Mouse (Mus musculus) heart, embryonic 12.5 days (tissue): ENCODE results near the gene Sept9. TPM values are rescaled to one million over a fixed set of nuclear protein-coding genes. Genes with fewer than 3 reads are reported as not detected.

Experiments
- ATAC-seq: fragments of 200-750 bp; cut with Nextera tagmentation; 2 replicates; pipeline ENCODE4 v1.8.0; 2017; ENCODE audit warnings: moderate TSS enrichment, moderate library complexity; ENCODE audit not compliant: insufficient number of reproducible peaks, low FRiP score
- H3K27ac ChIP-seq: fragments of 300-500 bp; sonication (generic); 2 replicates; pipeline ENCODE4 v1.5.1; 2016; ENCODE audit warnings: mild to moderate bottlenecking, moderate library complexity; ENCODE audit not compliant: poor library complexity, severe bottlenecking
- H3K27me3 ChIP-seq: fragments of 300-500 bp; sonication (generic); replicated peaks from 2 replicates; pipeline ENCODE4 v1.6.1; 2016; ENCODE audit warnings: mild to moderate bottlenecking, moderate library complexity
- H3K36me3 ChIP-seq: fragments of 300-500 bp; sonication (generic); 2 replicates; pipeline ENCODE4 v1.6.1; 2016; ENCODE audit warnings: mild to moderate bottlenecking, moderate library complexity
- H3K4me1 ChIP-seq: fragments of 300-500 bp; sonication (generic); replicated peaks from 2 replicates; pipeline ENCODE4 v1.6.1; 2016; ENCODE audit warnings: mild to moderate bottlenecking
- H3K4me2 ChIP-seq: fragments of 300-500 bp; sonication (generic); 2 replicates; pipeline ENCODE4 v1.6.1; 2016; ENCODE audit warnings: mild to moderate bottlenecking, moderate library complexity
- H3K4me3 ChIP-seq: fragments of 300-500 bp; sonication (generic); 2 replicates; pipeline ENCODE4 v1.5.1; 2016; ENCODE audit warnings: mild to moderate bottlenecking
- H3K9ac ChIP-seq: fragments of 300-500 bp; sonication (generic); 2 replicates; pipeline ENCODE4 v1.6.1; 2016; ENCODE audit warnings: mild to moderate bottlenecking, moderate library complexity
- H3K9me3 ChIP-seq: fragments of 300-500 bp; sonication (generic); replicated peaks from 2 replicates; pipeline ENCODE4 v1.6.1; 2016; ENCODE audit warnings: mild to moderate bottlenecking, moderate library complexity
- WGBS: fragments of 180-500 bp; shearing (Covaris S2); methylation state at CpG from one replicate; pipeline ENCODE4 v1.1.7; 2016; 5-methylcytosine and 5-hydroxymethylcytosine counted together
- polyA plus RNA-seq: library from polyadenylated mRNA; unstranded; fragments of >200 nt; fragmentation: Nextera tagmentation; extraction: Ambion mirVana; gene quantifications from 2 replicates; pipeline ENCODE4 v1.2.1, GENCODE M21; 2016

Gene Sept9
- polyA plus RNA-seq, 1 experiment from 2014 or later = 103 TPM

DNA sequence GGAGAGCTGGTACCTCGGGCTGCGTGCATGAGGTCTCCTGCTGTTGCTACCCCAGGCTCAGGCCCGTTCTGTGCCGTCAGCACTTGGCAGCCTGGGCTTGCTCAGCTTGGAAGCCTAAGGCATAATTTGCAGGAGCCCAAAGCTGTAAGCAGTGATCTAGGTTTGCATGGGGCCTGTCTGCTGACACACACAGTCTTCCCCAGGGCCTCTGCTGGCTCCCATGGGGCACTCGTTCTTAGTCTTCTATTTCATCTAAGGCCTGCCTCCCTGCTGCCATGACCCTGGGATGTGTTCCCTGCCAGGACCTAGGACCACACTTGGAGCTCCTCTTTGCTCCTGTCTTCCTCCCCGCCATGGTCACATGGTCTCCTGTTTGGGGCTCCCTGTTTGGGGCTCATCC lies 21.7 kb downstream of the Sept9 start:
- Histone ChIP-seq H3K4me2 (no peak overlapping the region), H3K9me3 (no peaks in the 10 kb centered on the region), H3K4me1 (peaks cover 17% of the 10 kb centered on the region), H3K27ac (no peak overlapping the region), H3K4me3 (no peak overlapping the region), H3K27me3 (no peaks in the 10 kb centered on the region), H3K9ac (no peak overlapping the region), H3K36me3 (no peaks in the 10 kb centered on the region)
- no peak for ATAC-seq
- 72% methylated on average over 6 of the region's 6 CpGs for WGBS

DNA sequence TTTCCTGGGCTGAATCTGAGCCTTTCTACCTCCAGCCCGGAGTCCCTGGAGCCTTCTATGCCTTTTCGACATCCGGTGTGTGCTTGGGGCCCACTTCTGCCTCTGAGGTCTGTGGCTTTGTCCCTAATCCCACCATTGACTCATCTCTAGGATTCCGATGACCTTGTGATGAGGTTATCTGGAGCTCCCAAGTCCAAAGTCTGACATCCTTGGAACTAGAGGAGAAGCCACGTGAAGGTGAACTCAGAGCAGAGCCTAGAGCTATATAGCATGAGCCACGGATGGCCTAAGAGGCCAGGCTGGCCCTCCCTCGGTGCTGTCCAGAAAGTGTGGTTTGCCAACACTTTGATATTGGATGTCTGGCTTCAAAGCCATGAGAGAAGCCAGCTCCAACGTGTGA lies 23.4 kb downstream of the Sept9 start:
- peaks cover 6% of the 10 kb centered on the region; the same call in 1 of the 2 replicates for H3K27me3 ChIP-seq
- peaks cover 17% of the 10 kb centered on the region for H3K4me1 ChIP-seq
- 54% methylated on average over 8 of the region's 8 CpGs for WGBS
- H3K9ac ChIP-seq = no peak overlapping the region
- H3K36me3 ChIP-seq = no peaks in the 10 kb centered on the region
- no peak overlapping the region for H3K4me2 ChIP-seq
- H3K4me3 ChIP-seq = no peak overlapping the region
- H3K9me3 ChIP-seq = no peaks in the 10 kb centered on the region
- no peak overlapping the region for H3K27ac ChIP-seq
- no peak for ATAC-seq

DNA sequence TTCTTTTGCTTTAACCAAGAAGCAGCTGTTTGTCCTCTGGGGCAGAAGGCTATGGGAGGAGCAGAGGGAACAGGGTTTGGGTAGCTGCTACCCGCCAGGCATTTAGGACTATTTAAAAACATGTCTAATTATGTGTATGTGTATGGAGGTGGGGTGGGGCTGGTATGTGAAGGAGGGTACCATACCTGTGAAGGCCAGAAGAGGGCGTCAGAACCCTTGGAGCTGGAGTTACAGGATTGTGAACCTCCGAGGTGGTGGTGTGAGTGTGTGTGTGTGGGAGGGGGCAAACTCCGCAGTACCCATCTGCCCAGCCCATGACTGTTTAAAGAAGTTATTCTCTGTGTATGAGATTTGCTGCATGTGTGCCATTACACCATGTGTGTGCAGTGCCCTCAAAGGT lies 25.3 kb downstream of the Sept9 start:
- Histone ChIP-seq H3K4me1 (peaks cover 17% of the 10 kb centered on the region), H3K9ac (no peak overlapping the region), H3K9me3 (no peaks in the 10 kb centered on the region), H3K4me2 (no peak overlapping the region), H3K27me3 (peaks cover 6% of the 10 kb centered on the region; the same call in 1 of the 2 replicates), H3K4me3 (no peak overlapping the region), H3K36me3 (no peaks in the 10 kb centered on the region), H3K27ac (no peak overlapping the region)
- WGBS = 58% methylated on average over 4 of the region's 4 CpGs
- no peak for ATAC-seq

DNA sequence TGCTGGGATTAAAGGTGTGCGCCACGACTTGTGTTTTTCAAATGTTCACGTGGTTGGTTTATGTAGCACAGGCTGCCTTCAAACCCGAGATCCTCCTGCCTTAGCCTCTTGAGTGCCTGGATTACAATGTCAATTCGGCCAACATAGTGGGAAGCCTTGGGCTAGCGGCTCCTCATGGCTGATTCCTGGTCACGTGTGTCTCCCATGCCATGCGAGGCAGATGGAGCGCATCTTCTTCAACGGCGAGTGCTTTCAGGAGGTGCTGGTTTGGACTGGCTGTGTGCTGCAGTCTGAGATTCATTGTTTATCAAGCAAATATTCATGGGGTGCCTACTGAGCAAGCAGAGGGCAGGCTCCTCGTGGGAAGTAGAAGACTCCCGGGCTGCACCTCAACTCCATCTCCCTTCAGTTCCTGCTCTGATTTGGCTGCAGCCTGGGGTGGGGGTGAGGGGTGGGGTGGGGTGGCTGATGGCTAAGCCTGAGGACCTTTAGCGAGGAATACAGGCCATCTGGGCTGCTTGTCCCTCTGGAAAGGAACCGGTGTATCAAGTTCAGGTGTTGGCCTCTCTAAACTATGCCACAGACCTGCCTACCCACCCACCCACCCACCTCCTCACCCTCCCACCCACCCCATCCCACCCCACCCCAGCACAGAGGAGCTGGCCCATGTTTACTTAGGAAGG lies 26.2 kb downstream of the Sept9 start:
- no peaks in the 10 kb centered on the region for H3K36me3 ChIP-seq
- H3K27me3 ChIP-seq = peaks cover 10% of the 10 kb centered on the region; the same call in 1 of the 2 replicates
- no peak overlapping the region for H3K27ac ChIP-seq
- no peaks in the 10 kb centered on the region for H3K9me3 ChIP-seq
- no peak for ATAC-seq
- no peak overlapping the region for H3K4me3 ChIP-seq
- 82% methylated on average over 15 of the region's 15 CpGs for WGBS
- no peak overlapping the region for H3K9ac ChIP-seq
- H3K4me1 ChIP-seq = peaks cover 17% of the 10 kb centered on the region
- no peak overlapping the region for H3K4me2 ChIP-seq

DNA sequence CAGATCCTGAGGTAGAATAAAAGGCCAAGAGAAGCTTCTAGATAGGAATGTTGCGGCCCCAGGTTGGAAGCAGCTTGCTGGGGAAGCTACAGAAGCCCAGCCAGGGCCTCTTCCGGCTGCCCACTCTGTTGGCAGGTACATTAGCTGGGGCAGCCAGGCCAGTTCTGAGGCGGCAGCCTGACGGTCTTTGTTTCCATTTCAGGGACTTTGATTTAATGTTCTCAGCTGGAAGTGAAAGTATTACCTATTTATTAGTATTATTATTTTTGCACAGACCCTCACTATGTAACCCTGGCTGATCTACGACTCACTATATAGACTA lies 26.7 kb downstream of the Sept9 start:
- H3K4me1 ChIP-seq = peaks cover 17% of the 10 kb centered on the region

DNA sequence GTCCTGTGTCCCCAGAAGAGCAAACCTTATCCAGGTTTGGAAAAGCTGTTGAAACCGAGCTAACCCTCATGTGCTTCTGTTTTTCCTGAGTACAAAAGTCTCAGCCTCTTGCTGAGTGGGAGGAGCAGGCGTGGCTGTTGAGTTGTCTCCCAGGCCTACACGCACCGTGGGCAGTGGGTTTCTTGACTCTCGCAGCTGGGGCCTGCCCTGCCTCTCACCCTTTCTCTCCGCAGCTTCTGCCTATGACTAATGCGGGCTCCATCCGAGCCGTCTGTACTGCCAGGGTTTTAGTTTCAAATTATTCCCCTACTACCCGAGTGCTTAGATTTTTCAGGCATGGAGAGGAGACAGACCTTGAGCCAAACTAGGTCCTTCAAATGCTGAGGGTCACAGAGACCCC lies 28.7 kb downstream of the Sept9 start:
- Histone ChIP-seq H3K27me3 (peaks cover 12% of the 10 kb centered on the region; the same call in 1 of the 2 replicates), H3K9ac (no peak overlapping the region), H3K4me1 (peaks cover 25% of the 10 kb centered on the region), H3K27ac (no peak overlapping the region), H3K4me2 (no peak overlapping the region), H3K36me3 (no peaks in the 10 kb centered on the region), H3K4me3 (no peak overlapping the region), H3K9me3 (no peaks in the 10 kb centered on the region)
- 65% methylated on average over 10 of the region's 10 CpGs for WGBS
- no peak for ATAC-seq

More for the DNA sequence above, 26.7 kb downstream of the Sept9 start:
- H3K9me3 ChIP-seq = no peaks in the 10 kb centered on the region
- no peak overlapping the region for H3K9ac ChIP-seq
- no peaks in the 10 kb centered on the region for H3K36me3 ChIP-seq
- peaks cover 12% of the 10 kb centered on the region; the same call in 1 of the 2 replicates for H3K27me3 ChIP-seq
- no peak overlapping the region for H3K4me3 ChIP-seq
- H3K27ac ChIP-seq = no peak overlapping the region
- ATAC-seq = no peak
- H3K4me2 ChIP-seq = no peak overlapping the region
- WGBS = 80% methylated on average over 5 of the region's 5 CpGs

DNA sequence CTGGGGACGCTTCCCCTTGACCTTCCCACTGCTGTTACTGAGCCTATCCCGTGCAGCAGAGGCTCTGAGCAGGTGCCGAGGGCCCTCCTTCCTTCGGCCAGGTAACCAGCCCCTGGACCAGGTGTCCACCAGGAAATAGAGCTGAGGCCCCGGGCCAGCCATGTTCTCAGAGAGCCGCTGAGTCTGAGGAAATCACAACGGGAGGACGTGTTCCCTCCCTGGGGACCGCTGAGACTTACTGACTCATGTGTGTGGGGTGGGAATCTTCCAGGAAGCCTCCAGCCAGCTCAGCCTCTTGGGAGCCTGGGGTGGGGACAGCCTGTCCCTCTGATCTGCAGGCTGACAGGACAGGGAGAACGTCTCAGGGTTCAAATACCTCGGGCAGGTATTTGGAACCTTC lies 32.1 kb downstream of the Sept9 start:
- Histone ChIP-seq H3K9me3 (no peaks in the 10 kb centered on the region), H3K36me3 (no peaks in the 10 kb centered on the region), H3K27ac (no peak overlapping the region), H3K9ac (0 out of 2 replicates have a peak overlapping the region, but pooled peaks have one; percentile 59), H3K4me2 (peak overlapping the region; percentile 74), H3K4me1 (peaks cover 44% of the 10 kb centered on the region), H3K27me3 (peaks cover 12% of the 10 kb centered on the region; the same call in 1 of the 2 replicates), H3K4me3 (peak overlapping the region; percentile 35; the same call in 1 of the 2 replicates)
- ATAC-seq = no peak
- 52% methylated on average over 11 of the region's 11 CpGs for WGBS

DNA sequence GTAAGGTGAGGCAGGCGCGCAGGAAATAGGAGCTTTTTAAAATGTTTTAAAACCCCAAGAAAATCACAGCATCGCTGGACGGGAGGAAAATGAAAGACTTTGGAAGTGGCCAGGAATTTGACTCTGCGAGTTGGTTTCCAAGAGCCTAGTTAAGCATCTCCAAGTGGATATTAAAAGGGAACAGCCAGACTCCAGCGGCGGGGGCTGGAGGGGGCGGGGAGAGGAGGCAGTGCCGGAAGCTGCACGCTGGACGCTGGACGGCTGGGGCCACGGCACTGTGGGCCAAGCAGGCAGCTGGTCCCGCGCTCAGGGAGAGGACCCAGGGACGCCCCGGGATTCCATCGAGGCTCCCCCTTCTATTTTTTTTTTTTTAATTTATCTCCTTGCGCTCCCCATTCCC lies 32.6 kb downstream of the Sept9 start:
- Histone ChIP-seq H3K4me2 (peak overlapping the region; percentile 74), H3K4me3 (peak overlapping the region; percentile 35), H3K9me3 (no peaks in the 10 kb centered on the region), H3K27ac (no peak overlapping the region), H3K36me3 (no peaks in the 10 kb centered on the region), H3K4me1 (peaks cover 45% of the 10 kb centered on the region), H3K27me3 (peaks cover 10% of the 10 kb centered on the region; the same call in 1 of the 2 replicates), H3K9ac (peak overlapping the region; percentile 59; the same call in 1 of the 2 replicates)
- WGBS = 18% methylated on average over 19 of the region's 19 CpGs
- no peak for ATAC-seq

DNA sequence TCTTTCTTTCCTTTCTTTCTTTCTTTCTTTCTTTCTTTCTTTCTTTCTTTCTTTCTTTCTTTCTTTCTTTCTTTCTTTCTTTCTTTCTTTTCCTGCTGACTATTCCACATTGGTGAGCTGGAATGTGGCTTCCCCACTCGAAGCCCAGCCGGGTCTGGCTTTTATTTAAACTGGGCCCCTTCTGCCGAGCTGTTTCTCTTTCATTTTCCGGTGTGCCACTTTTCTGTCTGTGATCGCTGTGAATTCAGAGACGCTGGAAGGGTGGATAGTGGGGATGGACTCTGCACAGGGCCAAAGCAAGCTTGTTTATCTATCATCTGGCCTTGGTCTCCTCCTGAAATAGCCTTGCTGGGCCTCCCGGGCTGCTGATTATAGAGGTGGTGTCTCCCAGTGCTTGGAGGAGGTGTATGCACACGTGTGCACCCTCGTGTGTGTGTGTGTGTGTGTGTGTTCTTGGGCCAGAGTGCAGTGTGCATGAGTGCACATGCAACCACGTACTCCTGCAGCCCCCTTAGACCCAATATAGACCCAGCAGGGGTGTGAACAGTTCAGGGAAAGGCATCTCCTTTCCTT lies 33.5 kb downstream of the Sept9 start:
- Histone ChIP-seq H3K9ac (peak overlapping the region; percentile 5; the same call in 1 of the 2 replicates), H3K4me3 (peak overlapping the region; percentile 23), H3K27me3 (0 out of 2 replicates have a peak, but pooled peaks cover 6% of the 10 kb centered on the region), H3K4me2 (peak overlapping the region; percentile 74), H3K36me3 (no peaks in the 10 kb centered on the region), H3K27ac (no peak overlapping the region), H3K9me3 (no peaks in the 10 kb centered on the region), H3K4me1 (peaks cover 45% of the 10 kb centered on the region)
- no peak for ATAC-seq
- WGBS = 19% methylated on average over 10 of the region's 10 CpGs

DNA sequence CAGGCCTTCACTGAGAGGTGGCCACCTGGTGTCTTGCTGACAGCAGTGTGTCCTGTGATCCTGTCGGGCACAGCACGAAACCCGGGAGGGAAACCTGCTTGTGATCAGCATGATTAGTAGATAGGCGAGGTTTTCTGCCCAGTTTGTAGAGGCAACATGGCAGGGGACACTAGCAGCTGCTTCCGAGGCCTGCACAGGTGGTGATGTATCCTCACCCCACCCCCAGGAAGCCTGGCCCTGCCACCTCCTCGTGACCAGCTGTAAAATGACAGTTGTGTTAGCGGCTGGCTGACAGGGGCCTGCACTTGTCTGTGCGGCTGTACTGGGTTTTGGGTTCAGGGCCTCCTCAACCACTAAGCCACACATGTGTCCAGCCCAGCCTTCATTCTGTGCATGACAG lies 34.4 kb downstream of the Sept9 start:
- H3K9ac ChIP-seq = peak overlapping the region; percentile 27; the same call in 1 of the 2 replicates
- no peaks in the 10 kb centered on the region for H3K36me3 ChIP-seq
- H3K4me2 ChIP-seq = peak overlapping the region; percentile 74
- no peaks in the 10 kb centered on the region for H3K9me3 ChIP-seq
- no peak overlapping the region for H3K4me3 ChIP-seq
- ATAC-seq = no peak
- H3K4me1 ChIP-seq = peaks cover 49% of the 10 kb centered on the region
- no peak overlapping the region for H3K27ac ChIP-seq
- H3K27me3 ChIP-seq = 0 out of 2 replicates have a peak, but pooled peaks cover 6% of the 10 kb centered on the region
- 44% methylated on average over 8 of the region's 8 CpGs for WGBS

DNA sequence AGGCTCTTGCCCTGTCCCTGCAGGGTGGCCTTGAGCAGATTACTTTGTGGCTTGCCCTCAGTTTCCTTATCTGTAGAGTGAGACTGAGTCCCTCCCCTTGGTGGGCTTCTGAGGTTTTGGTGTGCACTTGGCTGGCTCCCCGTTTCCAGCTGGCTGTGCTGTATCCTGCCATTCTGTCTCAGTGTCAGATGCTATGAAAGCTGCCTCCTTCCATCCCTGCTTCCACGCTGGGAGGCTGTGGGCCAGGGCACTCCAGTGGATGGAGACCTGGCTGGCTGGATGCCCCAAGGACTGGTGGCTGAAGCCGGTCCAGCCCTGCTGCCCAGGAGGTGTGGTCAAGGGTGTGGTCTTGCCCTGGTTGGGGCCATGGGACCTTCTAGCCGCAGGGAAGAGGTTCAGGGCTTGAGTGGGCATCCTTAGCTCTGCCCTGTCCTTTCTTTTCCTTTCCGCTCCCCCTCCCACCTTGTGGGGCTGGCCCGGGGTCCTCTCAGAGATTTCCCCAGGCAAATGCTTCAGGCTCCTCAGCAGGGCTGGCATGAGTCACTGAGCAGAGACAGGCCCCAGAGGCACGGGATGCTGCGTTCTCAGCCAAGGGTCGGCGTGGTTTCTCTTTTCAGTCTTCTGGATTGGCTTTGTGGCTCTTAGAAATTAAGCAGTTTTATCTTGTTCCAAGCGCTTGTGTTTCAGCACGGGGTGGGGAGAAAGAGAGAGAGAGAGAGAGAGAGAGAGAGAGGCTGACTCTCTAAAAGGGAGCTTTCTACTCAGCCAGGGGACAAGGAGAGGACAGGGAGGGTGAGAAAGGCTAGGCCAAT lies 35.8 kb downstream of the Sept9 start:
- no peak overlapping the region for H3K4me3 ChIP-seq
- peak overlapping the region; percentile 42 for H3K9ac ChIP-seq
- H3K4me2 ChIP-seq = peak overlapping the region; percentile 38

More for the DNA sequence above, 35.8 kb downstream of the Sept9 start:
- Histone ChIP-seq H3K27me3 (0 out of 2 replicates have a peak, but pooled peaks cover 5% of the 10 kb centered on the region), H3K4me1 (peaks cover 49% of the 10 kb centered on the region), H3K36me3 (no peaks in the 10 kb centered on the region), H3K9me3 (no peaks in the 10 kb centered on the region), H3K27ac (peak overlapping the region; percentile 23)
- no peak for ATAC-seq
- WGBS = 25% methylated on average over 12 of the region's 12 CpGs
